Mouse (Mus musculus): ENCODE results near the gene Nat8f6. TPM values are rescaled to one million over a fixed set of nuclear protein-coding genes. Genes with fewer than 3 reads are reported as not detected.

Nat8f6 gene
- polyA plus RNA-seq (2012; rRNA removed), result 0.35 TPM in 1 of 2 replicates, not detected in the other

DNA sequence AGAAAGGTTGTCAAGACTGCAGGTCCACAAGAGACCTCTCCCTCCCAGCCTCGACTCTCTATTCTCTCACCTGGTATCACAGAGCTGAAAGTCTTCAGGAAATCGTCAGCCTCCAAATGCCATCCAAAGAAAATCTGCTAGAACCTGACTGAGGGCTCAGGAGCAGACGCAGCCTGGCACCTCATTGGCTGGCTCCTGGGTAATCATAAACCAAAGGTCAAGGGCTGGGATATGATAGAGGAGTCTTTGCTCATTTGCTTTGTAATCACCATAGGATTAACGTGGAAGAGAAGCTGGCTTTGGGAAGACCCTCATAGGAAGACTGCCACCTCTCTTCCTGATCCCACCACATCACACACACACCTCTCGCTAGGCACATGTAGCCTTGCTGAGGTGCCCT, at the start of gene Nat8f6, which contains the start of gene Nat8f5:
Gene Nat8f6, minus strand, starts transcription at position 118 of the 400 bp plus-strand sequence.
Gene Nat8f5, minus strand, starts transcription at position 136 of the 400 bp plus-strand sequence.

DNA sequence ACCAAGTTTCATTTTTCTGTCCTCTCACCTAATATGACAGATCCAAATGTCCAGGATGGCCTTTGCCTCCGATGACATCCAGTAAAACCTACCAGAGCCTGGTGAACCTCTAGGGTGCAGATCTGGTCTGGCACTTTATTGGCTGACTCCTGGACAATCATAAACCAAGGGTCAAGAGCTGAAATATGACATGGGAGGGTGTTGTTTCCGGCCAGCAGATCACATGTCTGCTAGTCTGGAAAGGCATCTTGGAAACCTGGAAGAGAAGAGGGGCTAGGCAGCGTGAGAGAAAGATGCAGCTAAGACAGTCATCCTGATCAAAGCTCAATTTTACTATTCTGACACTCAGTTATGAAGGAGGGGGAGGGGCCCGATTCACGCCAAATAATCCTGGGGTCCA, 48.3 kb upstream of the Nat8f6 start, which contains the start of gene Nat8f2:
Gene Nat8f2, minus strand, starts transcription at position 153 of the 400 bp plus-strand sequence.

DNA sequence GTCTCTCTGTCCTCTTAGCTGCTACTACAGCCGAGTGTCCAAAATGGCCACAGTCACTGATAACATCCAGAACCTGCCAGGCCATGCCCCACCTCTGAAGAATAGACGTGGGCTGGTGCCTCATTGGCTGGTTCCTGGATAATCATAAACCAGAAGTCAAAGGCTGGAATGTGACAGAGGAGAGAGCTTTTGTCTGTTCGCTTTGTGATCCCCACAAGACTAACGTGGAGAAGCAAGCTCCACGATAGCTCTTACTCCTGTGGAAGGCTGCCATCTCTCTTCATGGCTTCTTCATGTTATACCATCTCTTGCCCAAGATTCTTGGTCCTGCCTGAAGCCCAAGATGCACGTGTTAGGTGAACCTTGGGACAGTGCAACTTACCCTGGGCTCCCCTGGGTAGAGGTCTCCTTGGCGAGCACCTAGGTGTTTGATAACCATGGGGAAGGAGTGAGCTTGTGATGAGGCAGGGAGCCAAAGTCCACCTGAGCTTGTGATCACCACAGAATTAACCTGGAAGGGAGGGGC, 11.1 kb upstream of the Nat8f6 start, which contains the start of gene Nat8:
Gene Nat8, minus strand, starts transcription at position 287 of the 526 bp plus-strand sequence.

DNA sequence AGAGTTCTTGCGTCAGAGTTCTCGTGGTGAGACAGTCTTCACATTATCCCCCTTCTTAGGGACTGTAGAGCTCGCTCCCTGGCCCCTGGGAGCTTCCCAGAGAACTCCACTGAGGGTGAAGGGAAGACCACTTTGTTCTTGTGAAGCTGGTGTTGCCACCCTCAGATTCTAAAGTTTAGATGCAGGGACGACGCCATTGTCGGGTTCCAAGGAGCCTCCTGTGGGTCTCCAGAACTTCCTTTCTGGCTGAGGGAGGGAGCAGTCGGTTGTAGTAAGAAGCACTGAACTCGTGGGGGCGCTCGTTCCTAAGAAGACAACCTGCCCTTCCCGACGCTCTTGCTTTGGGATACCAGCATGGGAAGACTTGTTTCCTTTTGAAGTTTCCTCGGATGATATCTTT, 55.2 kb downstream of the Nat8f6 start, which contains the start of gene Nat8f3:
Gene Nat8f3, minus strand, starts transcription at position 223 of the 400 bp plus-strand sequence.

Other genes starting within 250 kb of the Nat8f6 start
- 0.03 and 0.10 TPM in 2 replicates for gene Alms1, start 233.4 kb downstream of the Nat8f6 start, polyA plus RNA-seq (2012; rRNA removed)
- gene Nat8f7, start 107.7 kb downstream of the Nat8f6 start, polyA plus RNA-seq (2012; rRNA removed), result 2.4 TPM in 1 of 2 replicates, not detected in the other
- 0.24 and 0.26 TPM in 2 replicates for gene Nat8f3, start 55.2 kb downstream of the Nat8f6 start, polyA plus RNA-seq (2012; rRNA removed)
- gene Nat8f5, start within 50 bp of the Nat8f6 start, polyA plus RNA-seq (2012; rRNA removed), result 0.29 TPM in 1 of 2 replicates, not detected in the other
- 0.06 and 0.39 TPM in 2 replicates for gene Nat8, start 11.1 kb upstream of the Nat8f6 start, polyA plus RNA-seq (2012; rRNA removed)
- gene Nat8f2, start 48.2 kb upstream of the Nat8f6 start, polyA plus RNA-seq (2012; rRNA removed), result not detected in 2 replicates
- gene Nat8f4, start 83.9 kb upstream of the Nat8f6 start, polyA plus RNA-seq (2012; rRNA removed), result 0.37 TPM in 2 replicates
- gene Tprkb, start 90.9 kb upstream of the Nat8f6 start, polyA plus RNA-seq (2012; rRNA removed), result 4.3 and 7.4 TPM in 2 replicates
- 4.8 and 4.9 TPM in 2 replicates for gene Nat8f1, start 94.7 kb upstream of the Nat8f6 start, polyA plus RNA-seq (2012; rRNA removed)
- gene Dusp11, start 140.7 kb upstream of the Nat8f6 start, polyA plus RNA-seq (2012; rRNA removed), result 17.4 and 20.1 TPM in 2 replicates
- gene Figla, start 195.2 kb upstream of the Nat8f6 start, polyA plus RNA-seq (2012; rRNA removed), result not detected in 2 replicates
- gene Add2, start 207.7 kb upstream of the Nat8f6 start, polyA plus RNA-seq (2012; rRNA removed), result 0.50 and 0.77 TPM in 2 replicates

All from stomach, adult 2 months (tissue).